Mouse (Mus musculus): Measurements from ENCODE around the gene Nphp4. TPM values are rescaled to one million over a fixed set of nuclear protein-coding genes. Genes with fewer than 3 reads are reported as not detected.

The Nphp4 gene
- polyA plus RNA-seq, 1 experiment from 2014 or later: 7.0 TPM

DNA sequence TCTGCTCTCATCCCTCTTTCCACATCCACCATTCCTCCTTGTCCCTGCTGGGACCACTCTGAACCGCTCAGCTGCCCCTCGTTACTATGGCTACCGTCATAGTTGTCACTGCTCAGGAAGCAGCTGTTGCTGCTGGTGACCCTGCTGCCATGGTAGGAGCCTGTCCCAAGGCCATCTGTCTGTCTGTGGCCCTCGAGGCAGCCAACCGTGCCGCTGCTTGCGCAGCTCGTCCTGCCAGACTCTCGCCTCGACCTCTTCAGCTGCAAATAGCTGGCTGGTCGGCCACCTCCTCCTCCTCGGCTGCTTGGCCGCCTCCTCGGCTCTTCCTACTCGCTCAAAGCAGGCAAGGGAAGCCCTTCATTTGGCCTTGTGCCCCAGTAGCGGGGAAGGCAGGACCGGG is 81.7 kb downstream of the Nphp4 start:
- in situ Hi-C loops (cut with MboI; ENCODE audit: low pct_unique_long_range_greater_than_20kb): no loop called here
- no peaks in the 10 kb centered on the region for H3K27me3 ChIP-seq
- ATAC-seq (no peak), DNase-seq (ENCODE audit: low read depth, low spot score) (no peak)
- ChIA-PET POLR2A (no interaction called here), CTCF (no interaction called here)
- no peak for TF ChIP-seq CTCF (IDR thresholded peaks at IDR 0.05)

DNA sequence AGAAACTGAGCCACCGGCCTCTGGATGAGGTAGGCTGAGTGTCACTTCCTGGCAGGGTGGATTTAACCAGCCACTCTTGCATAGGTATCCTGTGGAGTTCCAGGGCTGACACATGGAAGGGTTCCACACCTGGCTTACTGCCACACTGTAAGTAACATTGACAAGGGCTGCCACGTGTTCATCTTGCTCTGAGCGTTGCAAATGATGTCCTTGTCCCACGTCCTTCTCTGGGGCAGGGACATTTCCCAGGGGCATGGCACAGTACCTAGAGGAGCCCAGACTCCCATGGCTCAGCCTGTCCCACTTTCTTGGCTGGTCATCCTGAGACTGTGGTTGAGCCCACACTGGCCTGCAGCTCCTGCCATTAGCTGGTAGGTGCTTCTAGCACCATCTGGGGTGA is 91.5 kb downstream of the Nphp4 start:
- no peak for ATAC-seq
- no peak for DNase-seq (ENCODE audit: low read depth, low spot score)
- no peaks in the 10 kb centered on the region for H3K27me3 ChIP-seq
- no peak for TF ChIP-seq CTCF (IDR thresholded peaks at IDR 0.05)
- in situ Hi-C loops (cut with MboI; ENCODE audit: low pct_unique_long_range_greater_than_20kb): no loop called here
- ChIA-PET CTCF (no interaction called here), POLR2A (no interaction called here)

DNA sequence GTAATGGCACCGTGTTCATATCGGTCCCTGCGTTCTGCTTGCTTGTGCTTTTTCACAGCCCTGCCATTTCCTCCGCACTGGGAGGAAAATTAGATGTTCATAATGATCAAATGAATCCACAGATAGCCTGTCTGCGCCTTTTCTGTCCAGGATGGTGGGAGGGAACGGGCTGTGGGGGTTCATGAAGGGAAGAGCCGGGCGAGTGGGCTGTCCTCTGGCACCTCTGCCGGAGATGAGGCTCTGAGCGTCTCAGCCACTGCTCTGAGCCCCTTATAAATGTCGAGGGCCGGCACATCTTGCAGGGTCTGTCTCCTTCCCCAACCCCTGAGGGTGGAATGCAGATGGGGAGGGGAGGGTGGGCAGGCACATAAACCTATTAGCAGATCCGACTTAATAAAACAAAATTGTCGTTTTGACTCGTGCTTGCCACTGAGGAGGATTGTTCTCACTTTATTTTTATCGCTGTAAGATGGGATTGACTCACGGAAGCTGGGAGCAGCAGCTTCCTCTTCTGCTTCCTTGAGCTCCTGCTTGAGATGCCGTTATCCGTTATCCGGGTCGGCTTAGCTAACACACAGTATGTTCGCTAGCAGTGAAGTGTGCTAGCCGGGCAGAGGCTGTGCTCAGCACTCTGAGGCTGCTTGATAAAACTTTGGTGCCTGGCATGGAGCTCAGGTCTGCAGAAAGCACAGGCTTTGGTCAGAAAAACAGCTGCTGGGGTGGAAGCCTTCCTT is 92.3 kb downstream of the Nphp4 start:
- no peaks in the 10 kb centered on the region for H3K27me3 ChIP-seq
- in situ Hi-C loops (cut with MboI; ENCODE audit: low pct_unique_long_range_greater_than_20kb): no loop called here
- DNase-seq (ENCODE audit: low read depth, low spot score) (no peak), ATAC-seq (no peak)
- no peak for TF ChIP-seq CTCF (IDR thresholded peaks at IDR 0.05)
- ChIA-PET CTCF (no interaction called here), POLR2A (no interaction called here)

DNA sequence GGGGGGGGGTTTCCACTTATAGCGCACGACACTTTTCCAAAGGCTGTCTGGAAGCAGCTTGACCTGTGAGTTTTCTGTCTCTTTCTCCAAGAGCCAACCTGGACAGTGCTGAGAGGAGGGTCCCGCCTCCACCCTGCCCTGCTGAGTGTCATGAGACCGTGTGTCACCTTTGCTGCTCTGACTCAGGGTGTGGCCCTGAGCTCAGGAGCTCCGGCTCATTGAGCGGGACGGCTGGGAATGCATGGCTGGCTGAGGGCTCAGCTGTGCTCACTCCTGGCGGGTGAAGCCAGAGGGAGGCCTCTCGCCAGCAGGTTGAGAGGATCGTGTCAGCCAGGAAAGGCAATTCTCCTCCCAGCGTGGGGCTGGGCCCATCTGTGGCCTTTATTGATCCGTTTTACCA is 97.8 kb downstream of the Nphp4 start:
- ChIA-PET POLR2A (no interaction called here), CTCF (no interaction called here)
- in situ Hi-C loops (cut with MboI; ENCODE audit: low pct_unique_long_range_greater_than_20kb): no loop called here
- no peaks in the 10 kb centered on the region for H3K27me3 ChIP-seq
- DNase-seq (ENCODE audit: low read depth, low spot score): no peak
- no peak for TF ChIP-seq CTCF (IDR thresholded peaks at IDR 0.05)
- ATAC-seq: peak; percentile 85

DNA sequence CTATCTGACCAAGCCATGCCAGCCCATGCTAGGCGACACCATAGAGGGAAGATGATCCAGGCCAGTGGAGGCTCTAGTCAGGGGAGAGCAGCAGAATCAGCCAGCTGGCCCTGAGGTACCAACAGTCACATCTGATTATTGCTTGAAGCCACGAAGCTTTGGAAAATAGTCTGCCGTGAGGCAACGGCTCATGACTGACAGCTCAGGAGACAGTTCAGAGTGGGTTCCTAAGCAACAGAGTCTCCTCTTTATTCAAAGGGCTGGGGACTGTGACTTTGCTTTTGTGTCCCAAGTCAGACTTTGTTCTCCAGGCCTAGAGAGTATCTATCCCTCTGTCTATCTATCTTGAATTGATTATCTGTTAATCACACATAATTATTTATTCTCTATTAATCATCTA is 100.3 kb downstream of the Nphp4 start:
- no peak for TF ChIP-seq CTCF (IDR thresholded peaks at IDR 0.05)
- DNase-seq (ENCODE audit: low read depth, low spot score) (no peak), ATAC-seq (no peak)
- CTCF ChIA-PET: no interaction called here
- no peaks in the 10 kb centered on the region for H3K27me3 ChIP-seq
- POLR2A ChIA-PET: no interaction called here
- in situ Hi-C loops (cut with MboI; ENCODE audit: low pct_unique_long_range_greater_than_20kb): no loop called here

DNA sequence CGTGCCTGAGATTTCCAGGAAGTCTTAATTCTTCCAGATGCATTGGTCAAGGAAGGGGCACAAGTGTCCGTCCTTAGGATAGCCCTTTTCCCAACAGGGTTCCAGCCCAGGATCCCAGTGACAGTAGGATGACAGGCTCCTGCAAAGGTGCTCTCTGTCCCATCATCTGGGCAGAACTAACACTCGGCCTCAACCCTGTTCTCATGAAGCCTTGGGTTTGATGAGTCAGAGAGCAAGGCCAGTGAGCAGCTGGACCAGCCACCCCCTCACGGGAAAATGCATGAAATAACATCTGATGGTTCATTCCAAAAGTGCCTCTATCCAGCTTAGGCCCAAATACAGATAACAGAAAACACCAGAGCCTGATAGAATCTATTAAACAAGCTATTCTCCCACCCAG is 103.5 kb downstream of the Nphp4 start:
- ChIA-PET POLR2A (no interaction called here), CTCF (no interaction called here)
- no peak for TF ChIP-seq CTCF (IDR thresholded peaks at IDR 0.05)
- no peaks in the 10 kb centered on the region for H3K27me3 ChIP-seq
- DNase-seq (ENCODE audit: low read depth, low spot score) (no peak), ATAC-seq (no peak)
- in situ Hi-C loops (cut with MboI; ENCODE audit: low pct_unique_long_range_greater_than_20kb): no loop called here

DNA sequence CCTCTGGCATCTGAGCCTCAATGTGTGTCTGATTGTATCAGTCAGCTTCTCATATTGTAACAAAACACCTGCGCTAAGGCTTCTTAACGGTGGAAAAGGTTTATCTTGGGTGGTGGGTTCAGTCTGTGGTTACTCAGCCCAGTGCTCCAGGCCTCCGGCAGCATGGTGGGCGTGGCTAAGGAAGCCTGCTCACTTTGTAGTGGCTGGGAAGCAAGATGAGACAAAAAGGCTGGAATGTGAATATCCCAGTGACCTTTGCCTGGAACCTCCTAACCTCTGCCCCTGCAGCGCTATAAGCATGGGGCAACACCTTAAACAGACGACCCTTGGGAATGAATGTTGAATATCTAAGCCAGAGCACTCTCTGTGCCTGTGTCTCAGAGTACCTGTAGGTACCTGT is 105.7 kb downstream of the Nphp4 start:
- ChIA-PET CTCF (no interaction called here), POLR2A (no interaction called here)
- ATAC-seq: no peak
- in situ Hi-C loops (cut with MboI; ENCODE audit: low pct_unique_long_range_greater_than_20kb): no loop called here
- no peaks in the 10 kb centered on the region for H3K27me3 ChIP-seq
- no peak for TF ChIP-seq CTCF (IDR thresholded peaks at IDR 0.05)
- DNase-seq (ENCODE audit: low read depth, low spot score): no peak

DNA sequence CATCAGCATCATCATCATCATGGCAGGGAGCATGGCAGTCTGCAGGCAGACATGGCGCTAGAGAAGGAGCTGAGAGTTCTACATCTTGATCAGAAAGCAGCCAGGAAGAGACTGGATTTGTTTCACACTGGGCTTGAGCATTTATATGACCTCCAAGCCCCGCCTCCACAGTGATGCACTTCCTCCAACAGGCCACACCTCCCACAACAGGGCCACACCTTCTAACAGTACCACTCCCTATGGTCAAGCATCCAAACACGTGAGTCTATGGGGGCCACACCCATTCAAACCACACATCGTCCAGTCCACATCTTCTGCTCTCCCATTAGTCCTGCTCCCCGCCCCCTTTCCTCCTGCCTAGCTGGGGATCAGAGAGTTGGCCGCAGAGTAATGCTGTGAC is 107.1 kb downstream of the Nphp4 start:
- no peaks in the 10 kb centered on the region for H3K27me3 ChIP-seq
- no peak for TF ChIP-seq CTCF (IDR thresholded peaks at IDR 0.05)
- no peak for ATAC-seq
- CTCF ChIA-PET: no interaction called here
- no peak for DNase-seq (ENCODE audit: low read depth, low spot score)
- in situ Hi-C loops (cut with MboI; ENCODE audit: low pct_unique_long_range_greater_than_20kb): no loop called here
- POLR2A ChIA-PET: no interaction called here

DNA sequence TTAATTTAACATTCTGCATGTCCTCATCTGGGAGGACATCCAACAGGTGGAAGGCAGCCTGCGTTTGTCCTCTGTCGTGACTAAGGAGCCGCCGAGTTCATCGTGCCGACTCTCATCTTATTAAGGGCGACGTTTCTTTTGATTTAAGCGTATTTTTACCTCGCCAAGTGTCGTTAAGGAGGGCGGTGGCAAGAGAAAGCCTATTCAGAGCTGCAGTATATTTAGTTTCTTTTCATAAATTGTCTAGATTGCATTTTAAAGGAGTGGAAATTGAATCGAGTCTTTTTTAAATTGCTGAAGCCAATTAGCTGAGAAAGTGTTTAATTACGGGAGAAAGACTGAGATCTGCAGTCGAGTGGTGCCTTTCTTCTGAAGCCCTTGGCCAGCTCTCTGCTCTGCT is 109.0 kb downstream of the Nphp4 start:
- in situ Hi-C loops (cut with MboI; ENCODE audit: low pct_unique_long_range_greater_than_20kb): no loop called here
- no peak for DNase-seq (ENCODE audit: low read depth, low spot score)
- ATAC-seq: no peak
- H3K27me3 ChIP-seq: no peaks in the 10 kb centered on the region
- ChIA-PET POLR2A (no interaction called here), CTCF (no interaction called here)
- TF ChIP-seq CTCF (IDR thresholded peaks at IDR 0.05): no peak

DNA sequence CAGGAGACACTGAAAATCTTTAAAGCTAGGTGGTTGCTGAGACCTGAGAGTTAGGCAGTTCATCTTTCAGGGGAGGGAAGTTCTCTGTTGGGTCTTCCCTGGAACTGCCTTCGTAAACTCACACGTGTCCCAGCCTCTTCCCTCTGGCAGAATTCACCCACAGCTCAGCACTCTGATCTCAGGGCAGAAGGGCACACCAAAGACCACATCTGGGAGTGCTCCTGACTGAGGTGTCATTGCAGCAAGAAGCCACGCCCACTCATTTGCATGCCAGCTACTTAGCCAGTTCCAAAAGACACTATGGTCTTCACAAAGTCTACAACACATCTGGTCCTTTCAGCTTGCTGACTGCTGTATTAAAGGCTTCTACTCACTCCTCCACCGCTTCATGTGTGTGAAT is 109.7 kb downstream of the Nphp4 start:
- DNase-seq (ENCODE audit: low read depth, low spot score) (no peak), ATAC-seq (no peak)
- no peak for TF ChIP-seq CTCF (IDR thresholded peaks at IDR 0.05)
- no peaks in the 10 kb centered on the region for H3K27me3 ChIP-seq
- ChIA-PET CTCF (no interaction called here), POLR2A (no interaction called here)
- in situ Hi-C loops (cut with MboI; ENCODE audit: low pct_unique_long_range_greater_than_20kb): no loop called here

DNA sequence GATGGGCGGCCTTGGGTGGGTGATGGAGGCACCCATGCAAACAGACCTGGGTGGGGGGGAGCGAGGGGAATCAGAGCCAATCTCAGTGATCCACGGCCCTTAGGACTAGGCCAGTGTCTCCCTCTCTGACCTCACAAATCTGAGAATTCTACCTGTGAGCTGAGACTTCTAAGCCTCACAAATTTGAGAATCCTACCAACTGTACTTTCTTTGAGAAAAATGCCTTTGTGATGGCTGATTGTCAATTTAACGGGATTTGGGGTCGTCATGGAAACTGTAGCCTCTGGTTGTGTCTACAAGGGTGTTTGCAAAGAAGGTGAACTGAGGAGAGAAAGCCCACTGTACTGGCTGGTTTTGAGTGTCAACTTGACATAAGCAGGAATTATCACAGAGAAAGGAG is 127.8 kb downstream of the Nphp4 start:
- POLR2A ChIA-PET: interaction anchor here (0.6 kb wide), 1 partner anchor 1068 kb away, joined by 4 read pairs; no protein-coding TSS in a partner anchor
- H3K27me3 ChIP-seq: peaks cover 7% of the 10 kb centered on the region
- in situ Hi-C loops (cut with MboI; ENCODE audit: low pct_unique_long_range_greater_than_20kb): no loop called here
- ATAC-seq: no peak
- no peak for TF ChIP-seq CTCF (IDR thresholded peaks at IDR 0.05)
- no peak for DNase-seq (ENCODE audit: low read depth, low spot score)
- CTCF ChIA-PET: no interaction called here

DNA sequence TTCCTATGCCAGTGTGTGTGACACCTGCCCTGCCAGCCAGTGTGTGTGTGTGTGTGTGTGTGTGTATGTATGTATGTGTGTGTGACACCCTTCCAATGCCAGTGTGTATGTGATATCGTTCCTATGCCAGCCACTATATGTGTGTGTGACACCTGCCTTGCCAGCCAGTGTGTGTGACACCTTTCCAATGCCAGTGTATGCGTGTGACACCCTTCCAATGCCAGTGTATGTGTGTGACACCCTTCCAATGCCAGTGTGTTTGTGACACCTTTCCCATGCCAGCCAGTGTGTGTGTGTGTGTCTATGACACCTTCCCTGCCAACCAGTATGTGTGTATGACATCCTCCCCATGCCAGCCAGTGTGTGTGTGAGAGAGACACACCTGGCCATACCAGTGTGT is 132.7 kb downstream of the Nphp4 start:
- H3K27me3 ChIP-seq: peaks cover 10% of the 10 kb centered on the region
- ChIA-PET CTCF (no interaction called here), POLR2A (no interaction called here)
- no peak for DNase-seq (ENCODE audit: low read depth, low spot score)
- in situ Hi-C loops (cut with MboI; ENCODE audit: low pct_unique_long_range_greater_than_20kb): no loop called here
- no peak for TF ChIP-seq CTCF (IDR thresholded peaks at IDR 0.05)
- ATAC-seq: no peak
